Mouse (Mus musculus): ENCODE measurements at regions not wholly inside any gene's neighbourhood (a gene's known extent, or its start where the extent isn't known, plus 50 kb on each side); places are given as distances from the start of the nearest gene placed in this dataset.
A peak's percentile ranks its signal among the peaks of the same experiment; 100 is the strongest.
"Not testable (repeated sequence)": the region's sequence is repeated elsewhere in the genome, so short reads cannot be mapped to it uniquely, and the experiment has no call there.

DNA sequence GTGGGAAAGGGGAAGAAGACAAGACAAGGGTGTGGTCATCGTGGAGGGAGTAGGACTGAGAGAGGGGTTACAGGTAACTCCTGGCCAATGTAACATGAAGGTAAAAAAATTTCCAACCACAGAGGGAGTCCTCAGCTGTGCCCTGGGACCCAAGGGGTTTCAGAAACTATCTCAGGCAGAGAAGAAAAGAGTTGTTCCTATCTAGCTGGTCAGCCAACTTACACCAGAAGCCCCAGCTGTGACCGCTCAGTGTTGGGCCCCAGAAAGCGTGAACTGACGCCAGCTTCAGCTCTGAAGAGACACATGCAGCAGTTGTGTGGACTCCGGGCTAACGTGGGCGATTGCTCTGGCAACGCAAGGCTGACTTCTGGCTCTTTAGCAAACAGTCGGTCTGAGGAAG, 52.2 kb downstream of the Rhob start:
- DNase-seq = no peak

DNA sequence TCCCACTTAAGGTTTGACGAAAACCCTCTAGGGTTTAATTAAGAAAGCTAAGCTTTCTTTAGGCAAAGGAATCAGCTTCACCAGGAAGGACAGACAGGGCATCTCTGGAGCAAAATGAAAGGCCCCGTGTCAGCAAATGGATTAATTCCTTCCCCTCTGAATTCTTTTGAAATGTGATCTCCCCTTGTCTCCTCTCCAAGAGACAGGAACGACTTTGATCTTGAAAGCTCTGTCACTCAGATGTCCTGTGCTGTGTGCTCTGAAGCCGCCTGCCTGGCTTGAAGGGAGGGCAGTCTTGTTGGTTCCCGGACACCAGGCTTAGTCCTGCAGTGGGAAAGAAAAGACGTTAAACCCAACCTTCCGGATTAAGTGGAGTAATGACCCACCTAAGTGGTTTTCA, 52.8 kb downstream of the Rhob start:
- DNase-seq = no peak

- DNase-seq = no peak
These were observed 54.6 kb downstream of the Rhob start for GRCm38 (mm10) chr12:8444975-8445853.

DNA sequence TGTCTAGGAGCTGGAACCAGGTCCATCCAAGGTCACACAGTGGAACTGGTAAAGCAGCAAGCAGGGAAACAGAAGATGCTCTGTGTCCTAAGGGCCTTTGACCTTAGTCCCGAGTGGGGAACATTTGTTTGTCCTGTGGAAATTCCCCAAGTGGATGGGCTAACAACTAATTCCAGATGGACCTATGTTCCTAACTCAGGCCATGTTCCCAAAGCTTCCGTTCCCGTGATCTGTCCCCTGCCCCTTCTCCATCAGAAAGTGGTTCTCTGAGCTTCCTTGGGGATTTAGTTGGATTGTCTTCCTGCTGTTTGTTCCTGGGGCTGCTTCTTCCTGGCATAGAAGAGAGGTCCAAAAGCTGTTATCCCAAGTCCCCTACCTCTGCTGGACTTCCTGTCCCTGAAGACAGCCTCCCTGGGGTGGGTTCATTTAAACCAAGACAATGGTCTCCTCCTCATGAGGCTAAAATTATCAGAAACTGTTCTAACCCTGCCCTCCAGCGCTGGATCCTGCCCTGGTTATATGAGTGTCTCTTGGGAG, 55.8 kb downstream of the Rhob start:
- DNase-seq = no peak

- DNase-seq = no peak
These were observed 56.6 kb downstream of the Rhob start for GRCm38 (mm10) chr12:8443253-8443661.

DNA sequence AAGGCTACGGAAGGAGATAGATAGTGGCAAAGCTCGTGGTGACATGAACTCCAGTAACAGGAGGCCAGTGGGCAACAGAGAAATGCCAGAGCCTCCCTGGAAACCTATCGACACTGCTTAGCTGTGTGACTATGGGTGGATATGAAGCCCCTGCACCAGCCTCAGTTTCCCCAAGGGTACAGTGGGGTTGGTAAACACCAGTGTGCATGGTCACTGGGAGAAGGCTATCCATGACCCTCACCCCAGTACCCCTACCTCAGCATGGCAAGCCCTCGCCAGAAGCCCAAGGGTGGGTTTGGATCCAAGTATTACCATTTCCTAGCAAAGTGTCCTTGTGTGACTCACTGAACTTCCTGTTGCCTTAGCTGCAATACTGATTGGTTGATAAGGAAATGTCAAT, 58.5 kb downstream of the Rhob start:
- DNase-seq = no peak

DNA sequence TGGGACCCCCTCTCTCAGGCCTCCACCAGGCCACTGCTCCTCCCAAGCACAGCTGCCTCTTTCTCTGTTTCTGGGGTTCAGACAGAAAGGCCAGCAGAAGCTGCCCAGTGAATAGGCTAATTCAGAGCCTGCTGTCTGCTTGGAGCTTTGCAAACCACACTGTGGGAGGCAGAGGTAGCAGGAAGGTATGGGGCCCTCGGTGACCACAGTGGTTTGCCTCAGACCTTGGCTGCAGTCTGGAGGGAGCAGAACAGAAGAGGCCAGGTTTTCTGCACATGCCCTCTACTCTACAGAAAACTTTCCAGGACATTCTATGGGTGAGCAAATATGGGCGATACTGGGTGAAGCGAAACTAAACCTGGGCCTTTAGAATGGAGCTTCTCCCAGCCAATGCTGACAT, 59.4 kb downstream of the Rhob start:
- DNase-seq = no peak

- no peak for DNase-seq
These were observed 59.9 kb downstream of the Rhob start for GRCm38 (mm10) chr12:8439957-8440356.

DNA sequence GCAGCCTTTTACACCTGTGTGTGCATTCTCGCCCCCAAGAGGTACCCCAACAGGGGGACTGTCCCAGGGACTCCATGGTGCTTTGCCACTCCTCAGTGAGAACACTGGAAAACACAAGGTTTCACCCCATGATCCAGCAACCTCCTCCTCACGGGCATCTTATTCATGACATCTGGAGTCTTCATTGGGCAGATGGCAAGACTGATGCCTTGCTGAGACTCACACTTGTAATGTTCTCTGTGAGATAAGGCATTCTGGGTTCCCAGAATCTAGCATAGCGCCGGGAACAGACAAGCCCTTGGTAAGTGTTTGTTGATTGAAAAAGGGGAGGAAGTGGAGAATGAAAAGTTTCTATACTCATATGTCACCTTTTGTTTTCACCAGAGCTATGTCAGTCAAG, 60.3 kb downstream of the Rhob start:
- DNase-seq = no peak

DNA sequence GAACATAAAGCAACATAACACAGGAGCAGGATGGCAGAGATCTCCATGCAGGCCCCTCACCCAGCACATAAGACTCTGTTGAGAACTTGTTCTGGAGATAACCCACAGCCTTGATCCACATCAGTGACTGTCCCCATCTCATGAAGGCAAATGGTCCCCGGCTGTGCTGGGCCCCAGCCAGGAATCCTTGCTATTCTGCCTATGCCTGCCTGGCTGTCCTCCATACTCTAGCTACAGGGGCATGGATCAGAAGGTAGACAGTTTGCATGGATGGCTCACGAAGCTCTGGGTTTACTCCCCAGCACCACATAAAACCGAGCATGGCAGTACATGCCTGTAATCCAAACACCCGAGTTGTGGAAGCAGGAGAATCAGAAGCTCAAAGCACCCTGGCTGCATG, 61.2 kb downstream of the Rhob start:
- DNase-seq = no peak

DNA sequence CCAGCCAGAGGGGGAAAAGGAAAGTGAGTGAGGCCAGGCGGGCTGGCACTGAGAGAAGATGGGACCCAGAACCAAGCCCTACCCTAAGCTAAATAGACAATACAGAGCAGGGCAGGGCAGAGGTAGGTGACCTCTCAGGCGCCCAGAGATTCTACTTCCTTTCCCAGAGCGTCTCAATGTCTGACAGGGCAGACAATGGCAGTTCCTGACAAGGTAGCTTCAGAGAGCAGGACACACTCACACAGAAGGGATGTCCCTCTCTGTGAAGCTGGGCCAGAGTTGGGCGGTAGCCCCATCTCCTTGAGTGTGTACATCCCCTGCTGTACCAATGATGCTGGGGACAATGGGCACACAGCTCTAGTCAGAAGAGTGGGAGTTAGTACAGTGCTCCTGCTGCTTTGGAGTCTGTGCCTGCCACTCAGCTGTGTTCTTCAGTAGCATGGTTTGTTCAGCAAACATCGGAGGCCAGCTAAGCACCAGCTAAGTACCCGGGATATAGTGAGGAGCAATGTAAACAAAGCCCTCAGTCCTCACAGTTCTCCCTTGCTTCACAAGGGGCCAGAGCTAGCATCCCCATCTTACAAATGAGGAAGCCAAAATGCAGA, 62.7 kb downstream of the Rhob start:
- DNase-seq = no peak

- no peak for DNase-seq
These were observed 63.3 kb downstream of the Rhob start for GRCm38 (mm10) chr12:8436553-8436952.

GRCm38 (mm10) chr12:8435651-8436348, 64.0 kb downstream of the Rhob start:
- DNase-seq = not testable (repeated sequence)

DNA sequence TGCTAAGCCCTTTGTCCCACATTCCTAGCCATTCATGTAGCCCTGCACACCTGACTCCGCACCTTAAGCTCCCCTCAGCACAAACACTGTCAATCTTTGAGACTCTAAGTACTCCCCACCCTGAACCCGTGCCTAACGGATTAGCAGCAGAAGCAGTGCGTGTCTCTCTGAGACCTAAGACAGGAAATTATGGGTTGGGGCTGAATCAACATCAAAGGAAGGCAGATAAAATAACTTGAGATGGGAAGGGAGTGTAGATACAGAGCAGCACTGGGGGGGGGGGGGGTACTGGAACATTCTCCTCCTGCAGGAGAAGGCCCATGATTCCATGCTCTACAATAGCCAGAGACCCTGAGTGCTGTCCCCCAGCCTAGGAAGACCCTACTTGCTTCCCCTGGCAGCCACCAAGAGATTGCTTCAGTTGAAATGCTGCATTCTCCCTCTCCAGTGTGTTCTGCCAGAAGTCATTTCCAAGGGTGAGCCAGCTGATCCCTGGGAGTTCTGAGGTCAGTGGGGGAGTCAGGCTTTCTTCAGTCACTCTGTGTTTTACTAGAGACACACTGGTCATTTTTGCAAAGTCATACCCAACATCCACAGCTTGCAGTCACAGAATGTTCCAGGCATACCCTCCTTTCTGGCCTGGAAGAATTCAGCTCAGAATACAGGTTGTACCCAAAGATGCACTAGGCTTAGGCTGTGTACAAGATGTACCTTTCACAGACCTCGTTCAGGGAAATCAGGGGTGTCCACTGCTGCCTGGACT, 71.4 kb downstream of the Rhob start:
- no peak for DNase-seq

- peak; percentile 79 for DNase-seq
These were observed 75.3 kb downstream of the Rhob start for GRCm38 (mm10) chr12:8424515-8424914.

GRCm38 (mm10) chr12:8422676-8423075, 77.1 kb downstream of the Rhob start:
- DNase-seq = no peak

- DNase-seq = no peak
These were observed 78.6 kb downstream of the Rhob start for GRCm38 (mm10) chr12:8421271-8421567.

DNA sequence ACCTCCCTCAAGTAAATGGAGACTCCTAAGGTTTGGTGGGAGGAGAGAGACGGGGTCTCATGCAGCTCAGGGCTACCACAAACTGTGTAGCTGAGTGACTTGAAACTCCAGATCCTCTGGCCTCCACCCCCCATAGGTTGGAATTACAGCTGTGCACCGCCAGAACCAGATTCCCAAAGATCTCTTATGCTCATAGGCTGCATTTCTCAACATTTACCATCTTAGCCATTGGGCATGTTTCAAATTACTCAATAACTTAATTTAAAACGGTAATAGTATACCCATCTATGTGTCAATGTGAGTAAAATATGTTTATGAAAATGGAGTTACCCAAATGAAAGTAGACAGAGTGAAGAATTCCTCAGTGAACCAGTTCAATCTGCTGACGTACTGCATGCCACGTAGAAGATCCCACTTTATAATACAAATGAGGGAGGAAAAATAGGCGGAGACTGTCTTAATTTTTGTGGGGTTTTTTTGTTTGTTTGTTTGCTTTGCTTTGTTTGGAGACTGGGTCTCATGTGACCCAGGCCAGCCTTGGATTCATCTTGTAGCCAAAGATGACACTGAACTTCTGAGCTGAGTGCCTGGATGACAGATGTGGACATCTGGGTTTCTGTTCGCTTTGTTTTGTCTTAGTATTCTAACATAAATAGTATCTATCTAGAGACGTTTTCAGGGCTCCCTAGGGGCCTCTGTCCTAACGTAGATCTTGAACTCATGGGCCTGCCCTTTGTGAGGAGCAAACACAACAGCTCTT, 79.1 kb downstream of the Rhob start:
- DNase-seq = no peak

DNA sequence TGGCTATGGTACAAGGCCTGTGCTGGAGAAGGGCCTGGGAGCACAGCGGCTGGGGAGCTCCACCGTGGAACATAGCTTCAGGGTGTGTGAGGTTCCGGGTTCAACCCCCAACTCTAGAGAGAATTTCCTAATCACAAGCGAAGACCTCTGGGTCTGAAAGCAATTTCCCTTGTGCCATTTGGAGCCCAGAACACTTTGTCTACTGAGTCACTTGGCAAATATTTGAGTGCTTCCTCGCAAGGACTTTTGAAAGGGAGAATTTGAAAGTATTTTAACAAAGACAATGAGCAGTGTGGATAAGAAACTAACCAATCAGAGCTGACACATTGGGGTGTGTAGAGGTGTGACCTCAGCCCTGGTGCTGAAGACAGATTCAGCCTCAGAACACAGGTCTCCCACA, 80.9 kb downstream of the Rhob start:
- DNase-seq = no peak

- DNase-seq = no peak
These were observed 82.5 kb downstream of the Rhob start for GRCm38 (mm10) chr12:8417127-8417790.

- no peak for DNase-seq
These were observed 87.7 kb downstream of the Rhob start for GRCm38 (mm10) chr12:8412125-8412524.

All from cerebellum, adult 11 months (tissue).